Mouse (Mus musculus): ENCODE measurements around the gene Mdga2. TPM values are rescaled to one million over a fixed set of nuclear protein-coding genes. Genes with fewer than 3 reads are reported as not detected.

Gene Mdga2
- not detected in 2 replicates for total RNA-seq (2012; rRNA removed)
- not detected in 2 replicates for total RNA-seq (2014; rRNA removed)
- polyA plus RNA-seq (2012; ENCODE audit: insufficient read length, low read depth), result 0.11 and 0.27 TPM in 2 replicates

GRCm38 (mm10) chr12:67222221-67223025, at the start of gene Mdga2:
Mdga2 (minus strand) TSS chr12:67222549.
- Histone ChIP-seq H3K4me2 (ENCODE audit: insufficient read depth, low read depth, poor library complexity, severe bottlenecking) (no peak within 1 kb of the TSS), H3K27ac (ENCODE audit: insufficient read depth, low read depth) (no peak within 1 kb of the TSS), H3K9ac (ENCODE audit: insufficient read depth, low read depth) (no peak within 1 kb of the TSS), H3K79me2 (replicated peaks; ENCODE audit: control insufficient read depth, extremely low read depth, insufficient read depth, poor library complexity, severe bottlenecking) (no peaks in the 10 kb centered on the region), H3K9me3 (replicated peaks; ENCODE audit: low read length) (peaks cover 20% of the 10 kb centered on the region), H3K27me3 (replicated peaks) (no peaks in the 10 kb centered on the region), H3K4me3 (replicated peaks in 1 of 3; ENCODE audit: low read depth in 2 of 3, low read length in 2 of 3, poor library complexity in 1 of 3) (no peak within 1 kb of the TSS), H3K36me3 (replicated peaks in 1 of 2; ENCODE audit: control insufficient read depth in 1 of 2, insufficient read depth in 1 of 2, low read length in 1 of 2) (no peaks in the 10 kb centered on the region), H3K4me1 (ENCODE audit: control insufficient read depth in 1 of 2, insufficient read depth in 2 of 2) (0 out of 4 replicates have a peak, but pooled peaks cover 0 to 3% of the 10 kb centered on the region in 2 experiments)
- DNase-seq (ENCODE audit: extremely low read depth), result no peak
- dilution Hi-C loops (cut with MboI; ENCODE audit: extremely low pct_ligation_motif_present, extremely low pct_unique_long_range_greater_than_20kb, low sequenced_read_pairs), result no loop called here
- TF ChIP-seq JUND (conservative IDR thresholded peaks at IDR 0.05; ENCODE audit: low read depth, low read length), result no peak
- no peak for TF ChIP-seq MAX (IDR thresholded peaks at IDR 0.05; ENCODE audit: low read length)
- no peak for TF ChIP-seq MYC (IDR thresholded peaks at IDR 0.05; ENCODE audit: low read depth, low read length)
- in situ Hi-C loops (cut with MboI; ENCODE audit: low pct_ligation_motif_present, low pct_unique_long_range_greater_than_20kb, low sequenced_read_pairs), result no loop called here

- in situ Hi-C loops (cut with MboI; ENCODE audit: low pct_ligation_motif_present, low pct_unique_long_range_greater_than_20kb, low sequenced_read_pairs), result no loop called here
- TF ChIP-seq TCF12 (IDR thresholded peaks at IDR 0.05; ENCODE audit: low read depth, low read length) (no peak), RAD21 (IDR thresholded peaks at IDR 0.05; ENCODE audit: low read depth, low read length) (peak; percentile 26), ZMIZ1 (IDR thresholded peaks at IDR 0.05; ENCODE audit: low read depth, low read length) (no peak), JUN (IDR thresholded peaks at IDR 0.05; ENCODE audit: insufficient read depth, low read depth, low read length) (no peak), CHD2 (IDR thresholded peaks at IDR 0.05; ENCODE audit: low read length) (no peak), MAZ (IDR thresholded peaks at IDR 0.05; ENCODE audit: low read depth, low read length) (no peak), HCFC1 (IDR thresholded peaks at IDR 0.05; ENCODE audit: low read depth, low read length) (no peak), NRF1 (IDR thresholded peaks at IDR 0.05; ENCODE audit: low read depth, low read length) (no peak), USF1 (IDR thresholded peaks at IDR 0.05; ENCODE audit: low read depth, low read length) (no peak), EP300 (IDR thresholded peaks at IDR 0.05; ENCODE audit: low read length) (no peak), SMC3 (IDR thresholded peaks at IDR 0.05; ENCODE audit: low read depth, low read length) (peak; percentile 9; the same call in 1 of the 2 replicates), POLR2AphosphoS2 (IDR thresholded peaks at IDR 0.05; ENCODE audit: low read depth, low read length) (no peak), ZC3H11A (IDR thresholded peaks at IDR 0.05; ENCODE audit: low read depth, low read length) (no peak), CHD1 (IDR thresholded peaks at IDR 0.05; ENCODE audit: low read depth, low read length) (no peak)
- DNase-seq (ENCODE audit: extremely low read depth), result peak; percentile 22
Measured at GRCm38 (mm10) chr12:67267409-67267808, 45.1 kb upstream of the Mdga2 start.

More at GRCm38 (mm10) chr12:67267409-67267808, 45.1 kb upstream of the Mdga2 start:
- Histone ChIP-seq H3K27ac (ENCODE audit: insufficient read depth, low read depth) (no peak overlapping the region), H3K27me3 (replicated peaks) (no peaks in the 10 kb centered on the region), H3K79me2 (replicated peaks; ENCODE audit: control insufficient read depth, extremely low read depth, insufficient read depth, poor library complexity, severe bottlenecking) (no peaks in the 10 kb centered on the region), H3K4me2 (ENCODE audit: insufficient read depth, low read depth, poor library complexity, severe bottlenecking) (no peak overlapping the region), H3K36me3 (replicated peaks in 1 of 2; ENCODE audit: control insufficient read depth in 1 of 2, insufficient read depth in 1 of 2, low read length in 1 of 2) (no peaks in the 10 kb centered on the region), H3K4me3 (replicated peaks in 1 of 3; ENCODE audit: low read depth in 2 of 3, low read length in 2 of 3, poor library complexity in 1 of 3) (no peak overlapping the region), H3K9me3 (replicated peaks; ENCODE audit: low read length) (no peaks in the 10 kb centered on the region), H3K4me1 (ENCODE audit: control insufficient read depth in 1 of 2, insufficient read depth in 2 of 2) (no peaks in the 10 kb centered on the region), H3K9ac (ENCODE audit: insufficient read depth, low read depth) (no peak overlapping the region)
- dilution Hi-C loops (cut with MboI; ENCODE audit: extremely low pct_ligation_motif_present, extremely low pct_unique_long_range_greater_than_20kb, low sequenced_read_pairs), result no loop called here
